Mouse (Mus musculus) urinary bladder, postnatal 0 days (tissue): Measurements from ENCODE around the gene Spdye4a. TPM values are rescaled to one million over a fixed set of nuclear protein-coding genes. Genes with fewer than 3 reads are reported as not detected.

ENCODE experiments used
- polyA plus RNA-seq: library from polyadenylated mRNA; unstranded; fragments of >200 nt; fragmentation: Nextera tagmentation; extraction: Ambion mirVana; gene quantifications from 2 replicates; pipeline ENCODE4 v1.2.1, GENCODE M21; 2015

The Spdye4a gene
- not detected in 2 replicates for polyA plus RNA-seq

GRCm38 (mm10) chr5:143226790-143227189 lies at the start of gene Spdye4a:
Gene Spdye4a, minus strand, starts transcription at chr5:143226890.

GRCm38 (mm10) chr5:143269363-143270150 lies 42.9 kb upstream of the Spdye4a start, which contains the start of gene Zfp316:
Gene Zfp316, minus strand, starts transcription at chr5:143270022.

GRCm38 (mm10) chr5:143235028-143235693 lies 8.5 kb upstream of the Spdye4a start, which contains the start of gene Zfp12:
Gene Zfp12, plus strand, starts transcription at chr5:143235163.

GRCm38 (mm10) chr5:143180255-143181076 lies 46.2 kb downstream of the Spdye4a start, which contains the start of the genes Rbak and Spdye4b:
Gene Rbak, minus strand, starts transcription at chr5:143180775.
Gene Spdye4b, plus strand, starts transcription at chr5:143181017.

Other genes with a start within 250 kb of the Spdye4a start
- gene Rnf216, start 113.9 kb downstream of the Spdye4a start, polyA plus RNA-seq = 17.2 and 20.3 TPM in 2 replicates
- gene Olfr718-ps1, start 79.3 kb downstream of the Spdye4a start, polyA plus RNA-seq = not detected in 2 replicates
- 5.9 and 6.1 TPM in 2 replicates for gene Rbak, start 46.1 kb downstream of the Spdye4a start, polyA plus RNA-seq
- not detected in 2 replicates for gene Spdye4b, start 45.9 kb downstream of the Spdye4a start, polyA plus RNA-seq
- gene Zfp12, start 8.3 kb upstream of the Spdye4a start, polyA plus RNA-seq = 4.9 and 5.0 TPM in 2 replicates
- 1.7 and 1.9 TPM in 2 replicates for gene Zfp316, start 43.1 kb upstream of the Spdye4a start, polyA plus RNA-seq
- not detected in 2 replicates for gene Zfp853, start 66.7 kb upstream of the Spdye4a start, polyA plus RNA-seq
- 16.6 and 16.7 TPM in 2 replicates for gene E130309D02Rik, start 88.5 kb upstream of the Spdye4a start, polyA plus RNA-seq
- gene Zdhhc4, start 102.4 kb upstream of the Spdye4a start, polyA plus RNA-seq = 71.8 and 72.2 TPM in 2 replicates
- gene Grid2ip, start 130.4 kb upstream of the Spdye4a start, polyA plus RNA-seq = 0.63 and 0.68 TPM in 2 replicates
- gene Kdelr2, start 176.9 kb upstream of the Spdye4a start, polyA plus RNA-seq = 282 and 366 TPM in 2 replicates
- gene Daglb, start 237.7 kb upstream of the Spdye4a start, polyA plus RNA-seq = 19.9 and 23.5 TPM in 2 replicates